Mouse (Mus musculus) ovary, postnatal 14 days (tissue): ENCODE measurements around the gene Fibp.
"Not testable (repeated sequence)": the region's sequence is repeated elsewhere in the genome, so short reads cannot be mapped to it uniquely, and the experiment has no call there.

Experiments
- DNase-seq: peaks from one replicate; pipeline ENCODE4 v3.0.0; 2022; ENCODE audit warnings: low spot score

Fibp gene

DNA sequence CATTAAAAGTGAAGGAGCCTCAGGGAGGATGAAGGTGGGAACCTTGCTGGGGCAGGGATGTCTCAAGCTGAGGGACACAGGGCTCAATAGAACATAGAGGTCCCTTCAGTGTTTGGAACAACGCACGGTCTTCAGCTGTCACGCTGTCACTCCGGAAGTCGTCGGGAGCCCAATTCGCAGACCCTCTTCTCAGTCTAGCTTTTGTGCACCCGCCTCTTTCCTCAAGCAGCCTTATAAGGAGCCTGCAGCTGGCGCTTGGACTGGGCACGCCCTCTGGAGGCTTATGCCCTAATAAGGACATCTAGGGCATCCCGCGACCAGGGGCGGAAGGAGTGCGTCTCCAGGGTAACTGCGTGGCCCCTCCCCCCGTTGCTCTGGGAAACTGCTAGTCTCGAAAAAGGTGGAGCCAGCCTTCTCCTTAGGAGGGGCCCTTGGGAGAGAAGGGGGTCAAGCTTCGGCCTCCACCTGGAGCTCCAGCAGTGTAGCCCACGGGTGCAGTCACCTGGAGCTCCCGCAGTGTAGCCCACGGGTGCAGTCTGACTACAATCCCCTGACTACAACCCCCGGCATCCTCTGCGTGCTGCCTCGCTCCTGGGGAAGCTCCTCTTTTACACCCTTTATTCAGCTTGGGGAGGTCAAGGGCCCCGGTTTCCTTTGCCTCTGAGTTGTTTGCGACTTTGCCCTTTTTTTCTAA, 28.6 kb downstream of the Fibp start:
- DNase-seq = peak; percentile 92

DNA sequence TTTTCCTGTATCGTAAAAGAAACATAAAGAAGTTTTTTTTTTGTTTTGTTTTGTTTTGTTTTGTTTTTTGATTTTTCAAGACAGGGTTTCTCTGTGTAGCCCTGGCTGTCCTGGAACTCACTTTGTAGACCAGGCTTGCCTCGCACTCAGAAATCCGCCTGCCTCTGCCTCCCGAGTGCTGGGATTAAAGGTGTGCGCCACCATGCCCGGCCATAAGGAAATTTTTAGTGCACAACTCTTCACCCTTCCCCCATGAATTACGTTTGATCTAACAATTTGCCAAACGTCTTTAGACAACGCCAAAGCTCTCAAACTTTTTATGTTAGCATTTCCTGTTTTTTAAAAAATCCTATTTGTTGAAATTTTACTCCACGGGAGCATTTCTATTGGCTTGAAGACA, 29.3 kb downstream of the Fibp start:
- not testable (repeated sequence) for DNase-seq

DNA sequence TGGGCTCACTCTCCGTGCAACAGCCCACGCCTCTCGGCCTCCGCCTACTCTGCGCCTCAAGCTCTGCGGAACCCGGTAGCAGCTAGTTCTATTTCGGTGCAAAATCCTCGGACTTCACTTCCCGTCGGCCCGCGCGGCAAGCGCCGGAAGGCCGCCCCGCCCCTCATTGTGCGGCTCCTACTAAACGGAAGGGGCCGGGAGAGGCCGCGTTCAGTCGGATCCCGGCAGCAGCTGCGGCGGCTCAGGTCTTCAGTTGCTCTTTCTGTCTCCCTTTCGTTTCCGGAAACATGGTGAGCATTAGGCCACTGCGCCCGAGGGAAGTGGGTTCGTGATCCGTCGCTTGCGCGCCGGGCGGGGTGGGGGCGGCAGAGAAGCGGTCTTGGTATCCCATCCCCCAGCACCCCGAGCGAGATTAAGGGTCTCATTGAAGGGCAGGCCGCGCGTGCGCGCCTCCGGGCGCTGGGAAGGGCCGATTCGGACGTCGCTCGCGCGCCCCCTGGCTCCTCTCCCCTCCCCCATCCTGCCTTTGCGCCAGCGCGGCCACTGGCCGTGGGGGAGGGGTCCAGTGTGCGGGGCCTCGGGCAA, 30.0 kb downstream of the Fibp start, which contains the start of gene Cfl1:
Cfl1 (plus strand) TSS at position 143 of the 585 bp plus-strand sequence.
- peak; percentile 85 for DNase-seq

DNA sequence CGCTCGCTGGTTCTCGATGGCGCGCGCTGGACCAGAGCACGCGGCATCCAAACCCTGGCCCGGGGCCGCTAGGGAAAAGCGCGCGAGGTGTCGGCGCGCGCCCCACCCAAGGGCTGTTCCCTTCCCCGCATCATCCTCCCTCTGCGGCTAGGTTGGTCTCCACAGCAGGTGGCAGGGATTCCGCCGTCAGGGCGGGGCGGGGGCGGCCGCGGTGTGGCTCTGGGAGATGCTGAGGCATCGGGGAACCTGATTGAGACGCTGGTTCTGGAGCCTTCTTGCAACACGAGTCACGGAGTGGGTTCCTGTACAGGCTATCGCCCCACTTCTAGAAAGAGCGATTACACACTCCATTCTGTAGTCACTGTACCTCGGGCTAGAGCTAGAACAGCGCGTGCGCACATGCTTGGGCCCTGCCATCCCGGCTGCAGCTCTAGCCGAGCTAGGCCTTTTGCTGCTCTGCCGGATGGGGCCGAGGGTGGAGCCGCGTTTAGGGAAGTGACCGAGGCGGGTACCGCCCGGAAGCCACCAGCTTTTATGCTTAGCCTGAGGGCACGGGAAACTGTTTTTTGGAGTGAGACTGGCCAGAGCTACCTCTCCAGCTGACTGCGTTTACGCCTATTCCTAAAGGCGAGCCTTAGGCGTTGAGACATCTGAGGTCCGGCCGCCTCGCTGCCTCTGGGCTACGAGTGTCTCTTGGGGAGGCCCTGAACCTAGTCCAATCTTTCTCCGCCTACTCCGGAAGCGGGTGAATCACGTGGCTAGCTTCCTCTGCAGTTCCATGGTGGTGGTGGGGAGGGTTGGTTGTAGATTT, 30.7 kb downstream of the Fibp start:
- DNase-seq = peak; percentile 65

DNA sequence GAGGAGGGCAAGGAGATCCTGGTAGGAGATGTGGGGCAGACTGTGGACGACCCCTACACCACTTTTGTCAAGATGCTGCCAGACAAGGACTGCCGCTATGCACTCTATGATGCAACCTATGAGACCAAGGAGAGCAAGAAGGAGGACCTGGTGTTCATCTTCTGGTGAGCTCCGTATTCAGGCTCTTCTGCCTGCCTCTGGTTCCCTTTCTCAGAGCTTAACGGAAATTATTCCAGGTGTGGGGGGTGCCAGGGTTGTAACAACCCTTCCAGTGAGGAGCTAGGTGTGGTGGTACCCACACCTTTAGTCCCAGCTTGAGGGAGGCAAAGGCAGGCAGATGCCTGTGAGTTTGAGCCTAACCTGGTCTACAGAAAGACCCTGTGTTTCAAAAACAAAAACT, 32.2 kb downstream of the Fibp start:
- DNase-seq = no peak

DNA sequence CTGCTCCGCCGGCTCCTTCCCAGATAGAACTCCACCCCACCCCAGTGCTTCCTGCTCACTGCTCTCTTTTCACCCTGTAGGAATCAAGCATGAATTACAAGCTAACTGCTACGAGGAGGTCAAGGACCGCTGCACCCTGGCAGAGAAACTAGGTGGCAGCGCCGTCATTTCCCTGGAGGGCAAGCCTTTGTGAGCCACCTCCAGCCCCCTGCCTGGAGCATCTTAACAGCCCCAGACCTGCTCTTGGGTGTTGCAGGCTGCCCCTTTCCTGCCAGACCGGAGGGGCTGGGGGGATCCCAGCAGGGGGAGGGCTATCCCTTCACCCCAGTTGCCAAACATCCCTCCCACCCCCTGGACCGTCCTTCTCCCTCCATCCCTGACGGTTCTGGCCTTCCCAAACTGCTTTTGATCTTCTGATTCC, 32.9 kb downstream of the Fibp start:
- not testable (repeated sequence) for DNase-seq

DNA sequence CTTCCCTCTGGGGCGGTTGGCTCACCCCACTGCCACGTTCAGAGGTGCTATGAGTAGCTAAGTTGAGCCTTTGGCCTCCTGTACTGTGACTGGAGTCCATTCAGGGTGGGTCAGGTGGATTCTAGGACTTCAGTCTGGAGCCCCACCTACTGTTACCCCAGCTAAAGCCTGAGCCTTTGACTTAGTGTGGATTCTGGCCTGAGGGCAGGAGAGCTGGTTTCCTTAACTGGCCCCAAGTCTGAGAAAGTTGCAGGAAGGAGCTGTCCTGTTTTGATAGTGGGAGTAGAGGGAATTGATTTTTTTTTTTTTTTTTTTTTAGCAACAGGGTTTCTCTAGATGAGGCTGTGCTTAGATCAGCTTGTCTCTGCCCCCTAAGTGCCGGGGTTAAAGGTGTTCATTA, 33.9 kb downstream of the Fibp start:
- no peak for DNase-seq

DNA sequence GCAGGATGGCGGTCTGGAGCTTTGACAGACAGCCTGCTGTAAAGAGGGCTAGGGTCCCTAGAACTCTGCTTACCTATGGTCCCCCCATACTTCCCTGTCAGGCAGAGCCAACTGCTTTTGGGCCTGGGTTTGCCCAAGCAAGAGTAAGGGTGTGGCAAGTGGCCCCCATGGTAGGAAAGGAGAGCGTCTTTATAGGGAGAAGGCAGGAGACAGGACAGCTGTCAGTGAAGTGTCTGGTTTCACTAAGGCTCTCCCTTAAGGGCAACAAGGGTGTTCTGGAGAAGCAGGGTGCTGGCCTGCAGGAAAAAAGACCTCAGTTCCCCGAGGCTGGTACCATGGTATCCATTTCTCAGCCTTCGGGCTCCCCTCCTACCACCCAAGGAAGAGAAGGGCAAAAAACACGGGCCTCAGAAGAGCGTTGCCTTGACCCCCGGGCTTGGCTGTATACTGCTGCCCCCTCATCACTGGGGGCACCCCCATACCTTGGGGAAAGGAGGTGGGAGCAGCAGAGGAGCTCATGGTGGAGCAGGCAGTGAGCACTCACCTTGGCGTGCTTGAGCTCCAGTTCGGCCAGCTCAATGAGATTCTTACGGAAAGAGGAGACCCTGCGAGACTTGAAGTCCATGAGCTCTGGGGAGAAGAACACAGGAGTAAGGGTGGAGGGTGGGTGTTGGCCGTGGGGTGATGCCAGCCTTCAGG, 35.1 kb downstream of the Fibp start:
- DNase-seq = no peak

DNA sequence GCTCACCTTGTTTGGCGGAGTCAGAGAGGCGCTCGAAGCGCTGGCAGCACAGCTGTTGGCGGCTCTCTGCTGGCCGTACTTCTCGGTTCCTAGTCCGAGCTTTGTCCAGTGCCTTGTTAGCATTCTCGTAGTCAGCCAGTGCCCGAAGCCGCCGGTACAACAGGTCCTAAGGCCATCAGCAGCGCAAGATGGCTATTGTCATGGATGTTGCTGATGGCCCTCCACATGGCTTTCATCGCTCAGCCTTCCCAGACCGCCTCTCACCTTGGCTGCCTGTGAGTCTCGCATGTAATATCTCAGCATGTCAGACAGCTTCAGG, 35.6 kb downstream of the Fibp start:
- DNase-seq = no peak

DNA sequence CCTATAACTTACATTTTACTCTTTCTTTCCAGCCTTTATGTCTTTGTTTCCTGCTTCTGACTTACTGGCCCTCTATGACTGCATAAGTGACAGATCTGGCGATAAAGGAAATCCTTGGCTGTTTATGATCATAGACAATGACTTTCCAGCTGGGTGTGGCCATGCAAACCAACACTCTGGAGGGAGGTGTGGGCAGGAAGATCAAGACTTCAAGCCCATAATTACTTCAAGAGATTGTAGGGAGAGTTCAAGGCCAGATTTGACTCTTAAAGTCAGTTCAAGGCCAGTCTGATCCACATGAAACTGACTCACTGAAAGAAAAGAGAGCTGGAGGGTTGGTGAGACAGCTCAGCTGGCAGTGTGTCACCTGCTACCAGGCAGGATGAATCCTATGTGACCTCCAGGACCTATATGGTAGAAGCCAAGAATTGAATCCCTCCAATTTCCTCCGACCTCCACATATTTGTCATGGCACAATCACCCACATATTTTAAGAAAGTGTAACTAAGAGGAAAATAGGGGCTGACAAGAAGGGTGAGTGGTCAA, 40.0 kb downstream of the Fibp start:
- DNase-seq = no peak

DNA sequence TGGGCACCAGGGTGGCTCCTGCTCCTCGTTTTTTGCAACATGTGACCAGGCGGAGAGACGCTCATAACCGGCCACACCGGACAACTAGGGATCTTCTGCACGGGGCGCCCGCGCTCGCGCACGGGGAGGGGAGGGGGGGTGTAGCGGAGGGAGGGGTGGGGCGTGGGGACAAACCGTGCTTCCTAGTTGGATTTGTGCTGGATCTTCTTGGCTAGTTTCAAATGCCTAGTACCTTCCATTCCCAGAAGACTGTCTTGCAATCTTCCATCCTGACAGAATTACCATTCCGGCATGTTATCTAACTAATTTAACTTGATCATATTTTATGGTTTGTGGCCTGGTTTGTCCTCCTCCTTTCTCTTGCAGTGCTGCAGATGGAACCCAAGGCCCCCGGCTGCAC, 43.3 kb downstream of the Fibp start, which contains the start of gene 1700020D05Rik:
1700020D05Rik (minus strand) TSS at position 101 of the 400 bp plus-strand sequence.
- no peak for DNase-seq

DNA sequence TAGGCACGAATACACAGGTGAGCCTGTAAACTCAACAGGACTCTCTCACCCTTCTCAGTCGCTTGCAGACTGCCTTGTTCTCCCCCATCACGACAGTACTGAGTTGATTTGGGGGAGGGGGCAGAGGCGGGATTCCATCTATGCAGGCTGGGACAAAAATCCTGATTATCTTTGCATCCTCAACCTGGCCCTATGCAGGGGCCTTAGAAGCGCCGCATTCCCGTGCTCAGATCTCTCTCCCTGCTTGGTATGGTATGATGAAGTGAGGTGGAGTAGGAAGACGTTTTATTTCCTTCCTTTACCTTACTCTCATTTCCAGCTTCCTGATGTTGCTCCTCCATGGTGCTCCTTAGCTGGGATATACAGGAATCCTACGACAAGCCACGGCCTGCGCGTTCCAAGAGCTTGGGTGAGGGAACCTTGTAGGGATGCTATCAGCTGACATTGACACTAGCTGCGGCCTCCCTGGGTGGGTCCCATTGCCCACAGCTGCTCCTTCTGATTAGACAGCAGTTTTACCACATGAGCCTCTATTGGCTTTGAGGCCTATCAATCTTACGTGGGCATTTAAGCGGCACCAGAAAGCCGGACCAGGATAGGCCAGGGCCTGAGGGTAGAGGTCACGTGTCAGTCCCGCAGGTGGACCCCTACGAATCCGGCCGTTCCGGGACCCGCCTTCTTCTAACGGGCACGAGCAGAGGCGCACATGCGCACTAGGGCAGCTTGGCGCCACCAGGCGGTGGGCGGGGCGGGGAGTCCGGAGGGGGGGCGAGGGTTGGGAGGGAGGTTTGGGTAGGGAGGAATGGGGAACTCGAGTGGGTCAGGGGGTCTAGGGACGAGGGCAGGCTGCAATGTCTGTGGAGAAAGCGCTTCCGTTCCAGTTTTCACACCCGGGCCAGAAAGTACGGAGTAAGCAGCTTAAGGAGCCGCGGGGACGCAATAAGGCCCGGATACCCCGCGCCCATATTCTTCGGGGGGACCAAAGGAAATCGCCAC, 49.9 kb downstream of the Fibp start, which contains the start of gene Snx32:
Snx32 (minus strand) TSS at position 508 of the 996 bp plus-strand sequence.
- DNase-seq = peak; percentile 87

DNA sequence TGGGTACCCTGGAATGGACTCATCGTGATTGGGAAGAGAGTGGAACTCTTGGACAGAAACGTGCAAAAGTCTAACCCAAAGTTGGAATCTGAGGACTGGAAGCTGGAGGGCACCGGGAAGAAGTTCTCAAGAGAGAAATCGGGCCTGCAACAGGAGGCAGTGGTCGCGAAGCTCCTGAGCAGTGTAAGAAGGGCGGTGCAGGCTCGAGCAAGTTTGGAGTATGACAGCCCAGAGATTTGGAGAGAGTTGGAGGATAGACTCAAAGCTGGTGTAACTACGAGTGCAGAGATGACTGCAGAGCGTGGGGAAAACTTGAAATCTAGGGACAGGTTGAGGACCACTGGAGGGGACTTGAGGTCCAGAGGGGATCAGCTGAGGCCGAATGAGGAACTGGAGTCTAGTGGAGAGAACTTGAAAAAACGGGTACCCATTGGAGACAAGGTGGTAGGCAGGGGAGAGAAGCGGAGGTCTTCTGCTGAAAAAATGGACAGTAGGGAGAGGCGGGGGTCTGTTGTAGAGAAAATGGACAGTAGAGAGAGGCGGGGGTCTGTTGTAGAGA, 50.7 kb downstream of the Fibp start:
- no peak for DNase-seq

DNA sequence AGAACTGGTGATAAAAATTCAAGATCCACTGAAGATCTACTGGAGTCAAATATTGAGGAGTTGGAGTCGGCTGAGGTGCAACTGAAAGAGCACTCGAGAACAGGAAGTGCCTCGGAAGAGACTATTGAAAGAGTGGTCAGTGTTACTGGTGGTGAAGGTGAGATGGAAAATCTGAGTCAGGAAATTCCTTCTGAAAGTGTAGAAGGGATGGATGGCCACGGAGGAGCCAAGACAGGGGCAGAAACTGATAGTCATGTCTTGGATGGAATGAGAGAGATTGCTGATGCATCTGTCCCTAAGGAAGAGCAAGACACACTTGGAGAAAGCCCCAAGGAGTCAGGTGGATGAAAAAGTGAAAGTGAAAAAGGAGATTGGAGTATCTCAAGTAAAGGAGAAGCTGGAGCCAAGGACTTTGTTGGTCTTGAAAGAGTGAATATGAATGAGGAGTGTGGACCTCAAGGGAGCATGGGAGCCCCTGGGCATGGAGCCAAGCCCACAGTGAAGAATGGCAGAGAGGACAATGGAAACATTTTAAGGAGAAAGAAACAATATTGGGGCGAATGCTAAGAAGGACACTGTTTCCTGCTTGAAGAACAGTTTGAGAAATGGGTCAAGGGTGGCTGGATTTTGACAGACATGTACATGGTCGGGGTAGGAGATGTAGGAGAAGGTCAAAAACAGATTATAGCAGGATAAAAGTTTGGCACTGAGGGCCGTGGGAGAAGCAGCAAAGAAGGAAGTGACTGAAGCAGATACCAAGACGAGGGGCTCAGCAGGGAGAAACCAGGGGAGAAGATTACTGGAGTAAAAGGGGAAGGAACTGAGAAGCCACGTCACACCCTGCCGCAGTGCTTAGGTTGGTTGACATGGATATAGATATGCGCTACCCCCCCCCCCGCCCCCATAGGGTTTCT, 51.9 kb downstream of the Fibp start:
- no peak for DNase-seq

DNA sequence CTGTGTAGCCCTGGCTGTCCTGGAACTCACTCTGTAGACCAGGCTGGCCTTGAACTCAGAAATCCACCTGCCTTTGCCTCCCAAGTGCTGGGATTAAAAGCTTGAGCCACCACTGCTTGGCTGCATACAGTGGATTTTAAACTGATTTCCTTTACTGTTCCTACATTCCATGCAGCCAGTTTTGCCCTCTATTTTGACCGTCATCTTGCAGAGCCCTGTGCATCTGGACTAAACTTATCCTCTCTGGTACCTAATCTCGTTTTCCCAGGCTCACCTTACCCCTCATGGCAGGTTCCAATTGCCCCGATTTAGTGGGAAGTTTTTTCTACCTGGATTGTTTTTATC, 52.6 kb downstream of the Fibp start:
- no peak for DNase-seq
